Mouse (Mus musculus): ENCODE measurements at regions not wholly inside any gene's neighbourhood (a gene's known extent, or its start where the extent isn't known, plus 50 kb on each side); places are given as distances from the start of the nearest gene placed in this dataset.

GRCm38 (mm10) chr2:160507371-160507770, 138.3 kb upstream of the Top1 start:
- intact Hi-C loops (cut with DNase I), result no loop called here

- intact Hi-C loops (cut with DNase I), result no loop called here
Measured at GRCm38 (mm10) chr2:160507816-160508564, 137.7 kb upstream of the Top1 start.

GRCm38 (mm10) chr2:160510159-160510558, 135.5 kb upstream of the Top1 start:
- intact Hi-C loops (cut with DNase I), result no loop called here

GRCm38 (mm10) chr2:160510635-160511421, 134.9 kb upstream of the Top1 start:
- intact Hi-C loops (cut with DNase I), result no loop called here

GRCm38 (mm10) chr2:160515621-160516020, 130.1 kb upstream of the Top1 start:
- intact Hi-C loops (cut with DNase I), result no loop called here

- intact Hi-C loops (cut with DNase I), result no loop called here
Measured at GRCm38 (mm10) chr2:160516526-160516925, 129.2 kb upstream of the Top1 start.

- intact Hi-C loops (cut with DNase I), result no loop called here
Measured at GRCm38 (mm10) chr2:160525301-160526205, 120.1 kb upstream of the Top1 start.

- intact Hi-C loops (cut with DNase I), result no loop called here
Measured at GRCm38 (mm10) chr2:160526377-160527125, 119.1 kb upstream of the Top1 start.

GRCm38 (mm10) chr2:160529306-160529705, 116.4 kb upstream of the Top1 start:
- intact Hi-C loops (cut with DNase I), result no loop called here

GRCm38 (mm10) chr2:160530377-160530776, 115.3 kb upstream of the Top1 start:
- intact Hi-C loops (cut with DNase I), result no loop called here

GRCm38 (mm10) chr2:160537319-160537719, 108.4 kb upstream of the Top1 start:
- intact Hi-C loops (cut with DNase I), result no loop called here

GRCm38 (mm10) chr2:160545527-160545926, 100.2 kb upstream of the Top1 start:
- intact Hi-C loops (cut with DNase I), result no loop called here

- intact Hi-C loops (cut with DNase I), result no loop called here
Measured at GRCm38 (mm10) chr2:160552121-160552669, 93.5 kb upstream of the Top1 start.

- intact Hi-C loops (cut with DNase I), result no loop called here
Measured at GRCm38 (mm10) chr2:160561711-160562110, 84.0 kb upstream of the Top1 start.

GRCm38 (mm10) chr2:160567813-160568212, 77.9 kb upstream of the Top1 start:
- intact Hi-C loops (cut with DNase I), result no loop called here

GRCm38 (mm10) chr2:160569496-160569895, 76.2 kb upstream of the Top1 start:
- intact Hi-C loops (cut with DNase I), result no loop called here

GRCm38 (mm10) chr2:160578384-160579320, 67.0 kb upstream of the Top1 start:
- intact Hi-C loops (cut with DNase I), result loop anchor here (2.0 to 5.0 kb wide), 3 partner anchors 171 to 1531 kb away; no protein-coding TSS in a partner anchor

- intact Hi-C loops (cut with DNase I), result no loop called here
Measured at GRCm38 (mm10) chr2:160580250-160580649, 65.4 kb upstream of the Top1 start.

- intact Hi-C loops (cut with DNase I), result no loop called here
Measured at GRCm38 (mm10) chr2:160581029-160581428, 64.7 kb upstream of the Top1 start.

All from adrenal gland (tissue).